48 mouse cellular contexts compared by ENCODE assay signal in genomic region chr9:24624896-24625295, GRCm38 (mm10). TPM values are rescaled to one million over a fixed set of nuclear protein-coding genes. Genes with fewer than 3 reads are reported as not detected.
"Had no signal": no experiment of that assay in that cellular context is flagged by ENCODE, and none has a peak within 500 bp of the region (broad histone marks: within the 10 kb centered on the region; RNA-seq: fewer than 3 reads in every experiment).

Gene Cypt4, plus strand, starts transcription at chr9:24625196.

- H3K9ac ChIP-seq: heart, embryonic 12.5 days; heart, embryonic 13.5 days; heart, embryonic 15.5 days; hindbrain, embryonic 12.5 days; hindbrain, embryonic 13.5 days; hindbrain, embryonic 14.5 days; hindbrain, embryonic 15.5 days; intestine, embryonic 15.5 days; kidney, embryonic 15.5 days had no signal

- H3K4me1 ChIP-seq: heart, embryonic 10.5 days; heart, embryonic 12.5 days; heart, embryonic 13.5 days; heart, embryonic 15.5 days; hindbrain, embryonic 10.5 days; hindbrain, embryonic 12.5 days; hindbrain, embryonic 13.5 days; hindbrain, embryonic 15.5 days; intestine, embryonic 15.5 days; kidney, embryonic 15.5 days had no signal

- H3K36me3 ChIP-seq: heart, embryonic 10.5 days; heart, embryonic 12.5 days; heart, embryonic 13.5 days; heart, embryonic 15.5 days; hindbrain, embryonic 10.5 days; hindbrain, embryonic 12.5 days; hindbrain, embryonic 13.5 days; hindbrain, embryonic 15.5 days; intestine, embryonic 15.5 days; kidney, embryonic 15.5 days had no signal

- H3K4me2 ChIP-seq: heart, embryonic 11.5 days; heart, embryonic 12.5 days; heart, embryonic 13.5 days; heart, embryonic 15.5 days; hindbrain, embryonic 12.5 days; hindbrain, embryonic 13.5 days; hindbrain, embryonic 14.5 days; hindbrain, embryonic 15.5 days; intestine, embryonic 15.5 days; kidney, embryonic 15.5 days had no signal

- H3K27me3 ChIP-seq: heart, embryonic 12.5 days; heart, embryonic 13.5 days; heart, embryonic 15.5 days; hindbrain, embryonic 12.5 days; hindbrain, embryonic 13.5 days; hindbrain, embryonic 15.5 days; intestine, embryonic 15.5 days; kidney, embryonic 15.5 days had no signal

- H3K4me3 ChIP-seq: heart, embryonic 10.5 days; heart, embryonic 12.5 days; heart, embryonic 13.5 days; heart, embryonic 15.5 days; hindbrain, embryonic 10.5 days; hindbrain, embryonic 12.5 days; hindbrain, embryonic 13.5 days; hindbrain, embryonic 15.5 days; intestine, embryonic 15.5 days; kidney, embryonic 15.5 days; layer of hippocampus, adult 2 months had no signal

- H3K27ac ChIP-seq: heart, embryonic 10.5 days; heart, embryonic 13.5 days; heart, embryonic 15.5 days; hindbrain, embryonic 10.5 days; hindbrain, embryonic 12.5 days; hindbrain, embryonic 13.5 days; hindbrain, embryonic 14.5 days; hindbrain, embryonic 15.5 days; hindbrain, postnatal 0 days; intestine, embryonic 15.5 days; kidney, embryonic 15.5 days; kidney, postnatal 0 days; layer of hippocampus, adult 2 months had no signal

- DNase-seq: heart, postnatal 10 days; heart, postnatal 14 days; heart, postnatal 36 days; heart, postnatal 4 days; kidney, adult 11 months; kidney, adult 18-20 months; kidney, adult 2 months; kidney, adult 8-10 months; kidney, adult 9 months; kidney, postnatal 10 days; kidney, postnatal 14 days; kidney, postnatal 36 days; kidney, postnatal 4 days; layer of hippocampus, adult 9-11 months; layer of hippocampus, postnatal 36 days had no signal

- H3K9me3 ChIP-seq: heart, embryonic 10.5 days; heart, embryonic 12.5 days; heart, embryonic 13.5 days; heart, embryonic 15.5 days; hindbrain, embryonic 10.5 days; hindbrain, embryonic 12.5 days; hindbrain, embryonic 13.5 days; hindbrain, embryonic 15.5 days; intestine, embryonic 15.5 days; kidney, embryonic 15.5 days had no signal

RNA-seq across cellular contexts. Expression of gene Cypt4, which starts in this region (rescaled TPM):
- total RNA-seq: heart, postnatal 10 days; heart, postnatal 14 days; heart, postnatal 25 days; heart, postnatal 36 days; heart, postnatal 4 days; hematopoietic stem cell, adult 5-6 weeks; hindbrain, postnatal 0 days; layer of hippocampus, adult 18-20 months; layer of hippocampus, adult 2 months; layer of hippocampus, adult 8-10 months; layer of hippocampus, postnatal 10 days; layer of hippocampus, postnatal 14 days; layer of hippocampus, postnatal 25 days; layer of hippocampus, postnatal 36 days had no signal
- polyA plus RNA-seq: heart, embryonic 10.5 days; heart, embryonic 11.5 days; heart, embryonic 12.5 days; heart, embryonic 13.5 days; heart, embryonic 14.5 days; heart, embryonic 15.5 days; heart, embryonic 16.5 days; heart, postnatal 0 days; hindbrain, embryonic 10.5 days; hindbrain, embryonic 11.5 days; hindbrain, embryonic 12.5 days; hindbrain, embryonic 13.5 days; hindbrain, embryonic 14.5 days; hindbrain, embryonic 15.5 days; hindbrain, embryonic 16.5 days; hindbrain, postnatal 0 days; inflammation-experienced regulatory T-cells, adult 6 months; intestine, embryonic 14.5 days; intestine, embryonic 15.5 days; intestine, embryonic 16.5 days; intestine, postnatal 0 days; kidney, adult 2 months; kidney, embryonic 14.5 days; kidney, embryonic 15.5 days; kidney, embryonic 16.5 days; kidney, postnatal 0 days had no signal
